Mouse (Mus musculus) brain, embryonic 14.5 days (tissue): Measurements from ENCODE around the gene Cog5.

Source experiments
- CTCF ChIP-seq: fragments of 200-500 bp; IDR thresholded peaks from 2 replicates; pipeline ENCODE4 v1.5.1; 2012; ENCODE audit warnings: inconsistent platforms, mild to moderate bottlenecking, moderate library complexity, borderline replicate concordance; ENCODE audit not compliant: insufficient read depth, insufficient read length; ENCODE audit errors: extremely low read depth
- POLR2A ChIP-seq: fragments of 200-500 bp; IDR thresholded peaks from 2 replicates; pipeline ENCODE4 v1.6.1; 2012; ENCODE audit warnings: mild to moderate bottlenecking, inconsistent platforms, borderline replicate concordance; ENCODE audit not compliant: poor library complexity, insufficient read depth, insufficient read length, severe bottlenecking; ENCODE audit errors: extremely low read depth

DNA sequence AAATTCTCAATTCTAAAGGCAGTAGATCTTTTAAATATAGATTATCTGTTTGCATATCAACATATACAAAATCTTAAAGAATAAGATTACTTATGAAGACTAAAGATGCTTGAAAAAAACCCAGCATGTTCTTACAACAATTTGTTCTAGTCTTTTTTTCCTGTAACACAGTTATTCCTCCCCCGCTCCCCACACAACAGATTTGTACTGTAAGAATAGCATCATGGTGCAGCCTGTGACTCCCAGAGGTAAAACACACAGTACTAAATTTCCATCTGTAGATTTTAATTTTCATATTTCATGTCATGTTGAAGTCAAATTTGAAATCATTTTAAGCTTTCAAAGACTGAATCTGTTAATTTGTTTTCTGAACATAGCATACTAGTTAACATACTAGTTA, 75.5 kb downstream of the Cog5 start:
- no peak for TF ChIP-seq POLR2A
- no peak for TF ChIP-seq CTCF
